Mouse (Mus musculus) CH12.LX (cell line): ENCODE results near the gene Fgfr2. TPM values are rescaled to one million over a fixed set of nuclear protein-coding genes. Genes with fewer than 3 reads are reported as not detected.
"Not testable (repeated sequence)": the region's sequence is repeated elsewhere in the genome, so short reads cannot be mapped to it uniquely, and the experiment has no call there.

Source experiments
- DNase-seq: peaks from one replicate; pipeline ENCODE4 v3.0.0-alpha.2; 2013; ENCODE audit errors: extremely low read depth
- H3K27ac ChIP-seq: 2 replicates; pipeline ENCODE4 v1.5.1; 2012; ENCODE audit warnings: low read depth, mild to moderate bottlenecking, control low read depth, moderate library complexity; ENCODE audit not compliant: insufficient read depth
- H3K27me3 ChIP-seq: replicated peaks from 2 replicates; pipeline ENCODE3; 2012; ENCODE audit warnings: inconsistent platforms
- H3K36me3 ChIP-seq, 2 experiments: replicated peaks in 1 of 2; 2 replicates each; pipeline versions ENCODE3 to v1.6.1; 2012; ENCODE audit warnings: inconsistent platforms in 1 of 2, low read length in 1 of 2, mild to moderate bottlenecking in 1 of 2, mixed read lengths in 1 of 2, moderate library complexity in 1 of 2; ENCODE audit not compliant: control insufficient read depth in 1 of 2, insufficient read depth in 1 of 2
- H3K4me1 ChIP-seq, 2 experiments: 2 replicates each; pipeline ENCODE4 v1.6.1; 2012; ENCODE audit warnings: inconsistent platforms in 1 of 2, moderate library complexity in 1 of 2; ENCODE audit not compliant: insufficient read depth in 2 of 2, control insufficient read depth in 1 of 2
- H3K4me2 ChIP-seq: 2 replicates; pipeline ENCODE4 v1.6.1; 2012; ENCODE audit warnings: low read depth, mild to moderate bottlenecking, control low read depth; ENCODE audit not compliant: poor library complexity, insufficient read depth, severe bottlenecking
- H3K4me3 ChIP-seq, 3 experiments: fragments of 150-350 bp in 1 of 3; sonication (generic) in 1 of 3; replicated peaks in 1 of 3; 2 replicates each; pipeline versions ENCODE3 to v1.5.1; 2011 to 2012; ENCODE audit warnings: low read depth in 2 of 3, low read length in 2 of 3, mild to moderate bottlenecking in 2 of 3, moderate library complexity in 2 of 3, control low read depth in 1 of 3, improper control_type of control experiment in 1 of 3, inconsistent platforms in 1 of 3, mixed read lengths in 1 of 3; ENCODE audit not compliant: poor library complexity in 1 of 3
- H3K79me2 ChIP-seq: replicated peaks from 2 replicates; pipeline ENCODE4 v1.6.1; 2012; ENCODE audit warnings: mild to moderate bottlenecking, moderate library complexity; ENCODE audit not compliant: control insufficient read depth, poor library complexity, insufficient read depth, severe bottlenecking; ENCODE audit errors: extremely low read depth
- H3K9ac ChIP-seq: 2 replicates; pipeline ENCODE4 v1.6.1; 2012; ENCODE audit warnings: low read depth, mild to moderate bottlenecking, control low read depth, moderate library complexity; ENCODE audit not compliant: insufficient read depth
- H3K9me3 ChIP-seq: replicated peaks from 2 replicates; pipeline ENCODE3; 2012; ENCODE audit warnings: low read length, inconsistent platforms, mixed read lengths
- BHLHE40 ChIP-seq: IDR thresholded peaks from 2 replicates; pipeline ENCODE4 v1.6.1; 2011; ENCODE audit warnings: mild to moderate bottlenecking, low read depth, low read length, improper control_type of control experiment
- CHD1 ChIP-seq: IDR thresholded peaks from 2 replicates; pipeline ENCODE4 v1.6.1; 2012; ENCODE audit warnings: low read depth, low read length, improper control_type of control experiment, inconsistent platforms
- CHD2 ChIP-seq: IDR thresholded peaks from 2 replicates; pipeline ENCODE4 v1.6.1; 2011; ENCODE audit warnings: low read length, improper control_type of control experiment
- CTCF ChIP-seq, 2 experiments: IDR thresholded peaks in 1 of 2; conservative IDR thresholded peaks in 1 of 2; 2 replicates each; pipeline ENCODE4 v1.5.1; 2011 to 2012; ENCODE audit warnings: low read depth in 2 of 2, low read length in 2 of 2, improper control_type of control experiment in 1 of 2, inconsistent platforms in 1 of 2, mild to moderate bottlenecking in 1 of 2, moderate library complexity in 1 of 2
- ETS1 ChIP-seq: conservative IDR thresholded peaks from 2 replicates; pipeline ENCODE4 v1.6.1; 2012; ENCODE audit warnings: low read depth, mild to moderate bottlenecking, inconsistent platforms, low read length, improper control_type of control experiment, moderate library complexity
- GABPA ChIP-seq: IDR thresholded peaks from 2 replicates; pipeline ENCODE4 v1.6.1; 2012; ENCODE audit warnings: low read depth, low read length, improper control_type of control experiment, inconsistent platforms; ENCODE audit not compliant: insufficient replicate concordance
- JUN ChIP-seq: IDR thresholded peaks from 2 replicates; pipeline ENCODE4 v1.6.1; 2011; ENCODE audit warnings: low read depth, mild to moderate bottlenecking, low read length, improper control_type of control experiment, moderate library complexity; ENCODE audit not compliant: insufficient read depth
- JUND ChIP-seq: conservative IDR thresholded peaks from 2 replicates; pipeline ENCODE4 v1.6.1; 2011; ENCODE audit warnings: low read depth, low read length, improper control_type of control experiment
- MAX ChIP-seq: IDR thresholded peaks from 2 replicates; pipeline ENCODE4 v1.6.1; 2011; ENCODE audit warnings: low read length, improper control_type of control experiment
- MXI1 ChIP-seq: IDR thresholded peaks from 2 replicates; pipeline ENCODE4 v1.6.1; 2011; ENCODE audit warnings: mild to moderate bottlenecking, low read depth, low read length, improper control_type of control experiment
- MYC ChIP-seq: IDR thresholded peaks from 2 replicates; pipeline ENCODE4 v1.6.1; 2011; ENCODE audit warnings: low read depth, mild to moderate bottlenecking, improper control_type of control experiment, low read length
- POLR2A ChIP-seq: IDR thresholded peaks from 2 replicates; pipeline ENCODE4 v1.6.1; 2011; ENCODE audit warnings: low read depth, mild to moderate bottlenecking, improper control_type of control experiment, low read length
- POLR2AphosphoS2 ChIP-seq: IDR thresholded peaks from 2 replicates; pipeline ENCODE4 v1.6.1; 2011; ENCODE audit warnings: low read depth, low read length, improper control_type of control experiment
- RAD21 ChIP-seq: IDR thresholded peaks from 2 replicates; pipeline ENCODE4 v1.6.1; 2011; ENCODE audit warnings: low read depth, mild to moderate bottlenecking, low read length, improper control_type of control experiment, moderate library complexity
- RCOR1 ChIP-seq: conservative IDR thresholded peaks from 2 replicates; pipeline ENCODE4 v1.6.1; 2012; ENCODE audit warnings: low read depth, mild to moderate bottlenecking, inconsistent platforms, low read length, improper control_type of control experiment
- SIN3A ChIP-seq: IDR thresholded peaks from 2 replicates; pipeline ENCODE4 v1.6.1; 2012; ENCODE audit warnings: low read length, improper control_type of control experiment, inconsistent platforms
- SMC3 ChIP-seq: IDR thresholded peaks from 2 replicates; pipeline ENCODE4 v1.6.1; 2011; ENCODE audit warnings: low read depth, low read length, improper control_type of control experiment
- TBP ChIP-seq: conservative IDR thresholded peaks from 2 replicates; pipeline ENCODE4 v1.6.1; 2011; ENCODE audit warnings: low read depth, low read length, improper control_type of control experiment
- USF1 ChIP-seq: IDR thresholded peaks from 2 replicates; pipeline ENCODE4 v1.6.1; 2014; ENCODE audit warnings: low read depth, mild to moderate bottlenecking, inconsistent platforms, low read length, improper control_type of control experiment
- USF2 ChIP-seq: conservative IDR thresholded peaks from 2 replicates; pipeline ENCODE4 v1.6.1; 2011; ENCODE audit warnings: low read depth, low read length, improper control_type of control experiment
- ZMIZ1 ChIP-seq: IDR thresholded peaks from 2 replicates; pipeline ENCODE4 v1.6.1; 2012; ENCODE audit warnings: low read depth, mild to moderate bottlenecking, inconsistent platforms, low read length, improper control_type of control experiment
- ZNF384 ChIP-seq: IDR thresholded peaks from 2 replicates; pipeline ENCODE4 v1.6.1; 2012; ENCODE audit warnings: low read depth, low read length, improper control_type of control experiment, inconsistent platforms
- dilution Hi-C: fragments of 300-500 bp; cut with MboI; formaldehyde crosslinking; loops from 2 replicates; pipeline ENCODE4 v1.14.3; 2020; ENCODE audit warnings: low sequenced_read_pairs; ENCODE audit not compliant: extremely low pct_unique_long_range_greater_than_20kb, extremely low pct_ligation_motif_present
- in situ Hi-C: fragments of 300-500 bp; cut with MboI; formaldehyde crosslinking; loops from 3 replicates; pipeline ENCODE4 v1.14.3; 2019; ENCODE audit warnings: low sequenced_read_pairs, low pct_ligation_motif_present, low pct_unique_long_range_greater_than_20kb, mixed read lengths
- polyA plus RNA-seq: library from polyadenylated mRNA; unstranded; fragments of >175 nt; gene quantifications from 2 replicates; pipeline ENCODE4 v1.2.1, GENCODE M21; 2012; ENCODE audit warnings: low read depth; ENCODE audit not compliant: insufficient read length
- total RNA-seq, 2 experiments: library from RNA; depleted of rRNA; stranded (reverse); fragments of 300-350 nt in 1 of 2; fragments of >200 nt in 1 of 2; gene quantifications; 2 replicates each; pipeline ENCODE4 v1.2.3; 2012 to 2014

Fgfr2 gene
- total and polyA plus RNA-seq, 3 experiments = not detected

DNA sequence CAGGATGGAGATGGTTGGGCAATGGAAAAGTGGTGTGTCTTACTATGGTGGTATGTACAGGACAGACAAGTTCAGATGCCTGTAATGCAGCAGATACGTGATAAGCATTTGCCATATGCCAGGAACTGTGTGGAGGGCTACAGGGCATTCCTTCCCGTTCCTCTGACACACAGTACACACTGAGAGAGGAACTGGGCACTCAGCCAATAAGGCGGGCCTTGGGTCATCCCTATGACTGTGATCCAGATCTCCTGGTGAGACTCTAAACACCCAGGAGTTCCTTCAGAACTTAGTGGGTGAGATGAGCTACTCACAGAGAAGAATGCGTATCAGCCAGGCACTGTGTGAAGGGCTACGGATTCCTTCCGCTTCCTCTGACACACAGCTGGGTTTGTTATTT, 2009.5 kb downstream of the Fgfr2 start:
- TF ChIP-seq ZMIZ1 (no peak), ZNF384 (no peak), CHD1 (no peak), MYC (no peak), ETS1 (no peak), JUND (no peak), MXI1 (no peak), CHD2 (no peak), MAX (no peak), RCOR1 (no peak), USF2 (no peak), GABPA (no peak), SIN3A (no peak), TBP (no peak), POLR2A (no peak)
- no peak overlapping the region for H3K9ac ChIP-seq
- no peaks in the 10 kb centered on the region for H3K9me3 ChIP-seq
- DNase-seq = no peak
- in situ Hi-C loops (no loop called here), dilution Hi-C loops (no loop called here)
- H3K27ac ChIP-seq = no peak overlapping the region
- H3K4me3 ChIP-seq = no peak overlapping the region
- H3K36me3 ChIP-seq = no peaks in the 10 kb centered on the region
- H3K4me2 ChIP-seq = no peak overlapping the region
- peaks cover 90% of the 10 kb centered on the region for H3K27me3 ChIP-seq
- H3K4me1 ChIP-seq = no peaks in the 10 kb centered on the region
- H3K79me2 ChIP-seq = no peaks in the 10 kb centered on the region

DNA sequence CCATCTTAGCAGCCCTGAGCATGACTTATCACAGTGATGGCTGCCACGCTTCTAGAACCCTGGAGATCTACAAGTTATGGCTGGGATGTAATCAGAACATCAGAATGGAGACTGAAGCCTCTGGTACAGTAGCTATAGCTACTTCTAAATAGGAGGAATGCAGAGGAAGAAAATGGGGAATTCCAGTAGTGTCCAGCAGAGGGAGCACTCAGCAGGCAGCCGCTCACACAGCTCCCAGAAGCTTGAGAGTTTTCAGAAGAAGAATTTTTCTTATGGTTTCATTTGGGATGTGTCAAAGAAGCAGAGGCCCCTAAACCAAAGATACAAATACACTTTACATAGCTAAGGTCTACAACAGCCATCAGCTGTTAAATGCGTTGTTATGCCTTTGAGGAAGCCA, 2010.7 kb downstream of the Fgfr2 start:
- Histone ChIP-seq H3K36me3 (no peaks in the 10 kb centered on the region), H3K4me2 (no peak overlapping the region), H3K9ac (no peak overlapping the region), H3K9me3 (no peaks in the 10 kb centered on the region), H3K27me3 (peaks cover 92% of the 10 kb centered on the region), H3K4me1 (no peaks in the 10 kb centered on the region), H3K27ac (no peak overlapping the region), H3K4me3 (no peak overlapping the region), H3K79me2 (no peaks in the 10 kb centered on the region)
- in situ Hi-C loops = no loop called here
- dilution Hi-C loops = no loop called here
- peak; percentile 33 for DNase-seq
- TF ChIP-seq RAD21 (peak; percentile 16), SMC3 (peak; percentile 34), ZMIZ1 (no peak), POLR2AphosphoS2 (no peak), GABPA (no peak), BHLHE40 (0 out of 2 replicates have a peak, but pooled peaks have one; percentile 9), JUN (no peak), USF1 (no peak), CTCF (conservative IDR thresholded peaks at IDR 0.05 in 1 of 2, IDR thresholded peaks at IDR 0.05 in 1 of 2; ENCODE audit: low read depth in 2 of 2, low read length in 2 of 2) (peak; percentile 55 to 75)

DNA sequence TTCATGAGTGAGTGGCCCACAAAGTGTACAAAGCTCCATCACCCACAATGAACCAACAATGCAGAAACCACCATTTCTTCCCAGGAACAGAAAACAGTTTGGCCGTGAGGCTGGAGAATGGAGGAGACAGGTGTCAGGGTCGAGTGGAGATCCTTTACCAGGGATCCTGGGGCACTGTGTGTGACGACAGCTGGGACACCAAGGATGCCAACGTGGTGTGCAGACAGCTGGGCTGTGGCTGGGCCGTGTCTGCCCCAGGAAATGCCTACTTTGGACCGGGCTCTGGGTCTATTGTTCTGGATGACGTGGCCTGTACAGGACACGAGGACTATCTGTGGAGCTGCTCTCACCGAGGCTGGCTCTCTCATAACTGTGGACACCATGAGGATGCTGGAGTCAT, 2040.7 kb downstream of the Fgfr2 start:
- H3K27me3 ChIP-seq = peaks cover 59% of the 10 kb centered on the region
- H3K4me2 ChIP-seq, DNase-seq, H3K36me3 ChIP-seq, H3K27ac ChIP-seq, H3K9me3 ChIP-seq, in situ Hi-C loops, H3K4me3 ChIP-seq, dilution Hi-C loops, H3K4me1 ChIP-seq, H3K79me2 ChIP-seq, H3K9ac ChIP-seq: not testable (repeated sequence)
